Mouse (Mus musculus): ENCODE results near the gene Vmn1r192. TPM values are rescaled to one million over a fixed set of nuclear protein-coding genes. Genes with fewer than 3 reads are reported as not detected.
"Not testable (repeated sequence)": the region's sequence is repeated elsewhere in the genome, so short reads cannot be mapped to it uniquely, and the experiment has no call there.

Gene Vmn1r192
- polyA plus RNA-seq (2015; fragmentation: Nextera tagmentation; extraction: Ambion mirVana): not detected in 2 replicates

DNA sequence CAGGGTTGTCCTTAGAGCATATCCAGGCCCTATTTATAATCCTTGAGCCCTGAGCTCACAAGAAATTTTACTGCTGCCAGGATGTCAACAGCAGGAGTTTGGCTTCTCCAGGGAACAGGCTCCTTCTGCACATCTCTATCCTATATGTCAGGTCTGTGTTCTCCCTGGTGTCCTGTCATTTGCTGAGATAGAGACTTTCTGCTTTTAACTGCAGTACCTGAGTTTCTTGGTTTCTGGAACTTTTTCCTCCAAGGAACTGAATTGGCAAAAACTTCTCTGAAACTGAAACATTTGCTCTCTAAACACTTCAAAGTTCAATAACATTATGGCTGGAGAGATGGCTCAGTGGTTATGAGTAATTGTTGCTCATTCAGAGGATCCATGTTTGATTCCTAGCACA lies at the start of gene Vmn1r192:
Vmn1r192 (minus strand) TSS at position 101 of the 400 bp plus-strand sequence.
- no peaks in the 10 kb centered on the region for H3K27me3 ChIP-seq (replicated peaks; ENCODE audit: control insufficient read depth, insufficient read depth, low read length)

DNA sequence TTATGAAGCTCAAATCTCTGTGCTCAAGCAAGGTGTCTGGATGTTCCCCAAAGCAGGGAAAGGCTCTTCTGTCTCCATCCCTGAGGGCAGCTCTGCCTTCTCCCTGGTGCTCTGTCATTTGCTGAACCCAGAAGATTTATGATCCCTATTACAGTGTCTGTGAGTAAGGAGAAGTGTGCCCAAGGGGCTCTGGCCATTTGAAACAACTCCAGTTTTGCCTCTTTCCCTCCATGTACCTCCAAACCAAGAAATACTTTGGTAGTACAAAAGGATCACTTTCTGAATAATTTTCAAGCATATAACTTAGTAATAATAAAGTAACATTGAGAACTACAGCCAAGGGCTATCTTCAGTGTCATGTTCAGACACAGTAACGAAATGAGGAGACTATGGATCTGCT lies 32.1 kb upstream of the Vmn1r192 start, which contains the start of gene Vmn1r193:
Vmn1r193 (minus strand) TSS at position 101 of the 400 bp plus-strand sequence.
- H3K4me3 ChIP-seq (ENCODE audit: low read length); ATAC-seq; H3K9ac ChIP-seq (ENCODE audit: low read depth, low read length); H3K4me2 ChIP-seq (ENCODE audit: low read length); H3K9me3 ChIP-seq (ENCODE audit: control insufficient read depth, low read length); H3K36me3 ChIP-seq (ENCODE audit: control insufficient read depth, insufficient read depth, low read length); H3K4me1 ChIP-seq (ENCODE audit: control insufficient read depth, insufficient read depth, low read depth, low read length); H3K27me3 ChIP-seq (replicated peaks; ENCODE audit: control insufficient read depth, insufficient read depth, low read length); H3K27ac ChIP-seq (ENCODE audit: low read depth, low read length): not testable (repeated sequence)
- WGBS: 77% methylated on average over 1 of the region's 1 CpGs

More for the DNA sequence above, at the start of gene Vmn1r192:
- Histone ChIP-seq H3K36me3 (ENCODE audit: control insufficient read depth, insufficient read depth, low read length) (no peaks in the 10 kb centered on the region), H3K4me3 (ENCODE audit: low read length) (no peak within 1 kb of the TSS), H3K27ac (ENCODE audit: low read depth, low read length) (no peak within 1 kb of the TSS), H3K4me1 (ENCODE audit: control insufficient read depth, insufficient read depth, low read depth, low read length) (no peaks in the 10 kb centered on the region), H3K4me2 (ENCODE audit: low read length) (no peak within 1 kb of the TSS), H3K9me3 (ENCODE audit: control insufficient read depth, low read length) (no peaks in the 10 kb centered on the region), H3K9ac (ENCODE audit: low read depth, low read length) (no peak within 1 kb of the TSS)
- ATAC-seq: no peak

- not testable (repeated sequence) for H3K4me3 ChIP-seq (ENCODE audit: low read length); H3K27me3 ChIP-seq (replicated peaks; ENCODE audit: control insufficient read depth, insufficient read depth, low read length); ATAC-seq; H3K9me3 ChIP-seq (ENCODE audit: control insufficient read depth, low read length); H3K4me2 ChIP-seq (ENCODE audit: low read length); H3K36me3 ChIP-seq (ENCODE audit: control insufficient read depth, insufficient read depth, low read length); H3K9ac ChIP-seq (ENCODE audit: low read depth, low read length); H3K27ac ChIP-seq (ENCODE audit: low read depth, low read length); H3K4me1 ChIP-seq (ENCODE audit: control insufficient read depth, insufficient read depth, low read depth, low read length)
- 65% methylated on average over 3 of the region's 3 CpGs for WGBS
Measured at GRCm38 (mm10) chr13:22192756-22193155, 1.8 kb upstream of the Vmn1r192 start.

- Histone ChIP-seq H3K9me3 (ENCODE audit: control insufficient read depth, low read length) (no peaks in the 10 kb centered on the region), H3K4me1 (ENCODE audit: control insufficient read depth, insufficient read depth, low read depth, low read length) (no peaks in the 10 kb centered on the region), H3K36me3 (ENCODE audit: control insufficient read depth, insufficient read depth, low read length) (no peaks in the 10 kb centered on the region), H3K4me2 (ENCODE audit: low read length) (no peak overlapping the region), H3K27ac (ENCODE audit: low read depth, low read length) (no peak overlapping the region), H3K4me3 (ENCODE audit: low read length) (no peak overlapping the region), H3K9ac (ENCODE audit: low read depth, low read length) (no peak overlapping the region), H3K27me3 (replicated peaks; ENCODE audit: control insufficient read depth, insufficient read depth, low read length) (no peaks in the 10 kb centered on the region)
- ATAC-seq: no peak
- 82% methylated on average over 2 of the region's 2 CpGs for WGBS
Measured at GRCm38 (mm10) chr13:22190385-22190784, 556 bp downstream of the Vmn1r192 start.

DNA sequence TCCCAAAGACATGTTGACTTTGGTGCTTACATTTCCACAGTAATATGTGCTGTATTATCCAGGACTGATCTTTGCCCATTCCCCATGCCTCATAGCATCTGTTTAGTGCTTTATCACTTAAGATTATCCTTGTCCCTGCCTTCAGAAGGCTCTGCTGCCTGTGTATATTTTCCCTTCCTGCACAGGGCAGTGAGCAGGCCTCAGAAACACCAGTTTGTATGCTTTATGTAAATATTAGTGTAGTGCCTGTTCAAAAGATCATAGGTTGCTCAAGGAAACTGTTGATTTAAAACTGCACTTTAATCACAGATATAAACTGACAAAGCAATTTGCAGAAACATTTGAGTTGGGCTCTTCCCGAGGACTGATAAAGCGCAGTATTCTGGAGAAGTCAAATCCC lies 1.6 kb downstream of the Vmn1r192 start:
- ATAC-seq: no peak
- H3K36me3 ChIP-seq (ENCODE audit: control insufficient read depth, insufficient read depth, low read length): no peaks in the 10 kb centered on the region
- H3K9ac ChIP-seq (ENCODE audit: low read depth, low read length): no peak overlapping the region
- H3K4me3 ChIP-seq (ENCODE audit: low read length): no peak overlapping the region
- no peaks in the 10 kb centered on the region for H3K4me1 ChIP-seq (ENCODE audit: control insufficient read depth, insufficient read depth, low read depth, low read length)
- 87% methylated on average over 2 of the region's 2 CpGs for WGBS
- no peak overlapping the region for H3K4me2 ChIP-seq (ENCODE audit: low read length)
- H3K27ac ChIP-seq (ENCODE audit: low read depth, low read length): no peak overlapping the region
- no peaks in the 10 kb centered on the region for H3K9me3 ChIP-seq (ENCODE audit: control insufficient read depth, low read length)
- H3K27me3 ChIP-seq (replicated peaks; ENCODE audit: control insufficient read depth, insufficient read depth, low read length): no peaks in the 10 kb centered on the region

GRCm38 (mm10) chr13:22183869-22184268 lies 7.1 kb downstream of the Vmn1r192 start, which contains the start of gene Vmn1r191:
Gene Vmn1r191, minus strand, starts transcription at chr13:22183969.
- Histone ChIP-seq H3K4me2 (ENCODE audit: low read length) (no peak within 1 kb of the TSS), H3K36me3 (ENCODE audit: control insufficient read depth, insufficient read depth, low read length) (no peaks in the 10 kb centered on the region)
- 82% methylated on average over 1 of the region's 1 CpGs for WGBS

GRCm38 (mm10) chr13:22168416-22168815 lies 22.5 kb downstream of the Vmn1r192 start:
- no peak overlapping the region for H3K4me3 ChIP-seq (ENCODE audit: low read length)
- ATAC-seq: no peak
- no peak overlapping the region for H3K4me2 ChIP-seq (ENCODE audit: low read length)
- WGBS: 97% methylated on average over 15 of the region's 15 CpGs
- H3K4me1 ChIP-seq (ENCODE audit: control insufficient read depth, insufficient read depth, low read depth, low read length): no peaks in the 10 kb centered on the region
- no peaks in the 10 kb centered on the region for H3K27me3 ChIP-seq (replicated peaks; ENCODE audit: control insufficient read depth, insufficient read depth, low read length)
- no peak overlapping the region for H3K9ac ChIP-seq (ENCODE audit: low read depth, low read length)
- peaks cover 7% of the 10 kb centered on the region for H3K9me3 ChIP-seq (ENCODE audit: control insufficient read depth, low read length)
- H3K27ac ChIP-seq (ENCODE audit: low read depth, low read length): no peak overlapping the region
- H3K36me3 ChIP-seq (ENCODE audit: control insufficient read depth, insufficient read depth, low read length): no peaks in the 10 kb centered on the region

More at GRCm38 (mm10) chr13:22183869-22184268, 7.1 kb downstream of the Vmn1r192 start, which contains the start of gene Vmn1r191:
- Histone ChIP-seq H3K4me1 (ENCODE audit: control insufficient read depth, insufficient read depth, low read depth, low read length) (no peaks in the 10 kb centered on the region), H3K9ac (ENCODE audit: low read depth, low read length) (no peak within 1 kb of the TSS), H3K27me3 (replicated peaks; ENCODE audit: control insufficient read depth, insufficient read depth, low read length) (no peaks in the 10 kb centered on the region), H3K4me3 (ENCODE audit: low read length) (no peak within 1 kb of the TSS), H3K9me3 (ENCODE audit: control insufficient read depth, low read length) (no peaks in the 10 kb centered on the region), H3K27ac (ENCODE audit: low read depth, low read length) (no peak within 1 kb of the TSS)
- ATAC-seq: no peak

GRCm38 (mm10) chr13:22136495-22137293 lies 54.2 kb downstream of the Vmn1r192 start:
- 83% methylated on average over 5 of the region's 5 CpGs for WGBS
- H3K9ac ChIP-seq (ENCODE audit: low read depth, low read length); H3K27ac ChIP-seq (ENCODE audit: low read depth, low read length); H3K4me2 ChIP-seq (ENCODE audit: low read length); ATAC-seq; H3K36me3 ChIP-seq (ENCODE audit: control insufficient read depth, insufficient read depth, low read length); H3K4me3 ChIP-seq (ENCODE audit: low read length); H3K9me3 ChIP-seq (ENCODE audit: control insufficient read depth, low read length); H3K4me1 ChIP-seq (ENCODE audit: control insufficient read depth, insufficient read depth, low read depth, low read length); H3K27me3 ChIP-seq (replicated peaks; ENCODE audit: control insufficient read depth, insufficient read depth, low read length): not testable (repeated sequence)
